ENCODE assay signal across 30 mouse cellular contexts in the genomic region with DNA sequence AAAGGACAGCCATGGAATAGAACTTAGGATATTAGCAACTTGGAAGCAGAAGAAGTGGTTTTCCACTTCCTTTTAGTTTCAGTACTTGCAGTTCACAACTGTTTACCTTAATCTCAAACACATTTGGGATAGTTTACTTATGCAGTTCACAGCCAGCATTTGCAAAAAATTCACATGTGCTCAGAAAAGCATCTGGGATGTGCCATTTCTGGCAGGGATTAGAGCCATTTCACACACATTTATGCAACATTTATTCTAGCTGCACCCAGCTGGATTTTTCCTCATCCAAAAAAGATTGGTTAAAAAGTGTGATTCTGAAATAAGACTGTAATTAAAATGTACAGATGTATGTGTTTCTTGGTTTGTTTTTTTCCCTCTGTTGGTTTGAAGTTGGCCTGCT. TPM values are rescaled to one million over a fixed set of nuclear protein-coding genes. Genes with fewer than 3 reads are reported as not detected.
DNase-seq lines count a peak whose midpoint lies in the region; ATAC-seq lines count a peak whose summit lies in the region.
"Had no signal": no experiment of that assay in that cellular context is flagged by ENCODE, and none has a peak within 500 bp of the region (broad histone marks: within the 10 kb centered on the region; RNA-seq: fewer than 3 reads in every experiment).

No protein-coding gene starts in this region.

- no peak for ATAC-seq in embryonic facial prominence, embryonic 14.5 days (ENCODE audit: low read depth)
- peak; percentile 84 for ATAC-seq in frontal cortex, adult (ENCODE audit: low TSS enrichment)
- no peak for ATAC-seq in activated CD4-positive, CD25-positive, alpha-beta regulatory T cell, adult 4 months
- ATAC-seq: CD4-positive, CD25-positive, alpha-beta regulatory T cell, adult 4 months; forebrain, embryonic 13.5 days; forebrain, embryonic 15.5 days; Patski had no signal

- peak; percentile 8 for DNase-seq in embryonic facial prominence, embryonic 14.5 days (ENCODE audit: low spot score)
- no peak for DNase-seq in embryonic facial prominence, embryonic 10.5 days (ENCODE audit: low spot score)
- no peak for DNase-seq in frontal cortex, postnatal 10 days (ENCODE audit: low spot score in 2 of 2)
- DNase-seq in right cerebral cortex, adult 18-20 months: peak; percentile 13
- DNase-seq in right cerebral cortex, postnatal 10 days (ENCODE audit: low spot score in 2 of 2): no peak
- peak; percentile 33 for DNase-seq in telencephalon, adult 2 months (ENCODE audit: low read depth, low spot score)
- DNase-seq: adrenal gland, adult 8-10 months; adrenal gland, postnatal 14 days; adrenal gland, postnatal 36 days; B cell, adult 2 months; cerebellum, adult 11 months; cerebellum, adult 18-20 months; cerebellum, adult 8-10 months; cerebellum, adult 9-11 months; cerebellum, postnatal 14 days; cerebellum, postnatal 36 days; embryo, embryonic 11 days had no signal

- H3K4me2 ChIP-seq in embryonic facial prominence, embryonic 14.5 days (ENCODE audit: low read depth, low read length): no peak overlapping the region
- H3K4me2 ChIP-seq: embryonic facial prominence, embryonic 12.5 days; embryonic facial prominence, embryonic 15.5 days; forebrain, embryonic 13.5 days; forebrain, embryonic 15.5 days had no signal

- H3K4me1 ChIP-seq in embryonic facial prominence, embryonic 14.5 days (ENCODE audit: control insufficient read depth, insufficient read depth, low read length): no peaks in the 10 kb centered on the region
- H3K4me1 ChIP-seq in embryonic facial prominence, embryonic 10.5 days: no peaks in the 10 kb centered on the region
- H3K4me1 ChIP-seq: embryonic facial prominence, embryonic 12.5 days; embryonic facial prominence, embryonic 15.5 days; forebrain, embryonic 13.5 days; forebrain, embryonic 15.5 days had no signal

- no peaks in the 10 kb centered on the region for H3K27me3 ChIP-seq in embryonic facial prominence, embryonic 14.5 days (replicated peaks; ENCODE audit: control insufficient read depth, insufficient read depth, low read length)
- H3K27me3 ChIP-seq in embryonic facial prominence, embryonic 10.5 days (replicated peaks; ENCODE audit: low read depth, poor library complexity, severe bottlenecking): no peaks in the 10 kb centered on the region
- H3K27me3 ChIP-seq: CH12.LX; embryonic facial prominence, embryonic 12.5 days; embryonic facial prominence, embryonic 15.5 days; forebrain, embryonic 13.5 days; forebrain, embryonic 15.5 days; Patski had no signal

- H3K27ac ChIP-seq in embryonic facial prominence, embryonic 14.5 days (replicated peaks; ENCODE audit: low read depth, low read length): no peak overlapping the region
- no peak overlapping the region for H3K27ac ChIP-seq in embryonic facial prominence, embryonic 10.5 days (replicated peaks)
- H3K27ac ChIP-seq: embryonic facial prominence, embryonic 12.5 days; embryonic facial prominence, embryonic 15.5 days; forebrain, embryonic 13.5 days; forebrain, embryonic 15.5 days had no signal

- peaks cover 87% of the 10 kb centered on the region for H3K36me3 ChIP-seq in embryonic facial prominence, embryonic 14.5 days (ENCODE audit: control insufficient read depth, insufficient read depth, low read length)
- peaks cover 85% of the 10 kb centered on the region for H3K36me3 ChIP-seq in embryonic facial prominence, embryonic 10.5 days (replicated peaks)

- H3K9me3 ChIP-seq in embryonic facial prominence, embryonic 14.5 days (ENCODE audit: control insufficient read depth, low read length): no peaks in the 10 kb centered on the region
- no peaks in the 10 kb centered on the region for H3K9me3 ChIP-seq in embryonic facial prominence, embryonic 10.5 days
- H3K9me3 ChIP-seq: embryonic facial prominence, embryonic 12.5 days; embryonic facial prominence, embryonic 15.5 days; forebrain, embryonic 13.5 days; forebrain, embryonic 15.5 days; G1E had no signal

- no peak overlapping the region for H3K9ac ChIP-seq in embryonic facial prominence, embryonic 14.5 days (ENCODE audit: low read depth, low read length)
- H3K9ac ChIP-seq: embryonic facial prominence, embryonic 12.5 days; embryonic facial prominence, embryonic 15.5 days; forebrain, embryonic 13.5 days; forebrain, embryonic 15.5 days had no signal

- H3K4me3 ChIP-seq in embryonic facial prominence, embryonic 14.5 days (ENCODE audit: low read depth, low read length): no peak overlapping the region
- H3K4me3 ChIP-seq in embryonic facial prominence, embryonic 10.5 days: no peak overlapping the region
- H3K4me3 ChIP-seq: embryonic facial prominence, embryonic 12.5 days; embryonic facial prominence, embryonic 15.5 days; erythroblast, embryonic 14.5 days; forebrain, embryonic 13.5 days; forebrain, embryonic 15.5 days had no signal

RNA-seq across cellular contexts. Expression of gene Nkx3-2, which starts 30.1 kb away (rescaled TPM):
- 1.2 and 1.6 TPM in 2 replicates for polyA plus RNA-seq in embryonic facial prominence, embryonic 14.5 days (2014; fragmentation: Nextera tagmentation; extraction: Ambion mirVana)
- polyA plus RNA-seq in embryonic facial prominence, embryonic 10.5 days (2016; fragmentation: Nextera tagmentation; extraction: Ambion mirVana): 1.9 and 2.2 TPM in 2 replicates
- not detected for polyA plus RNA-seq in activated CD4-positive, CD25-positive, alpha-beta regulatory T cell, adult 4 months (2017; shearing (Covaris generic))
- polyA plus RNA-seq: brain, embryonic 14.5 days; CD4-positive, CD25-positive, alpha-beta regulatory T cell, adult 4 months; erythroblast, embryonic 14.5 days; forebrain, embryonic 11.5 days; forebrain, embryonic 13.5 days; forebrain, embryonic 15.5 days; G1E had no signal

RNA-seq across cellular contexts. Expression of gene Bod1l, which starts 49.7 kb away (rescaled TPM):
- polyA plus RNA-seq in embryonic facial prominence, embryonic 14.5 days (2014; fragmentation: Nextera tagmentation; extraction: Ambion mirVana): 20.7 and 23.5 TPM in 2 replicates
- 18.6 and 19.4 TPM in 2 replicates for polyA plus RNA-seq in embryonic facial prominence, embryonic 10.5 days (2016; fragmentation: Nextera tagmentation; extraction: Ambion mirVana)
- 10 to 100 TPM; 22.8 to 36.8 TPM for polyA plus RNA-seq in activated CD4-positive, CD25-positive, alpha-beta regulatory T cell, adult 4 months (2017; shearing (Covaris generic))

Comparison
In these comparisons a context has a peak if more than half of its experiments do, and no peak if none do; other contexts are left out.
1. DNase-seq: peak in embryonic facial prominence, embryonic 14.5 days (single experiment), right cerebral cortex, adult 18-20 months (single experiment) and telencephalon, adult 2 months (single experiment); none in embryonic facial prominence, embryonic 10.5 days (single experiment), frontal cortex, postnatal 10 days (0 of 2) and right cerebral cortex, postnatal 10 days (0 of 2).